Mouse (Mus musculus): ENCODE results near the gene Slc9a5. TPM values are rescaled to one million over a fixed set of nuclear protein-coding genes. Genes with fewer than 3 reads are reported as not detected.

Gene Slc9a5
- total RNA-seq, 1 experiment from 2014 or later: 0.46 TPM

DNA sequence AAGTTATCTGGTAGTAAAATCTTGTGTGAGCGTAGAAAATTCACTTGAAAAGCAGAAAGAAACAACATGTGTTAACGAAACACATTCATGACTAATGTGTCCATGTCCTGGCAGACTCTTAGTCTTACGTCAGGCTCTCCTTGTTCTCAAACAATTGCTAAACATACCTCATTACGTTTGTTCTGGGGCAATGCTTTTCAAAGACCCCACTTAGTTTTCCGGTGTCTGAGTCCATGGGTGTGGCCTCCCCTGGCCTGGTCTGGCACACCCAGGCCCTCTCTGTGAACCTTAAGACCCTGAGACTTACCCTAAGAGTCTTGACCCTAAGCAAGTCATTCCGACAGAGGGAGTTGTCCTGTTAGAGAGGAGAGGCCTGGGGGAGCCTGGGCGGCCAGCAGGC is 45.3 kb downstream of the Slc9a5 start:
- ATAC-seq (replicated peaks; ENCODE audit: low read depth, poor library complexity, severe bottlenecking): no peak

DNA sequence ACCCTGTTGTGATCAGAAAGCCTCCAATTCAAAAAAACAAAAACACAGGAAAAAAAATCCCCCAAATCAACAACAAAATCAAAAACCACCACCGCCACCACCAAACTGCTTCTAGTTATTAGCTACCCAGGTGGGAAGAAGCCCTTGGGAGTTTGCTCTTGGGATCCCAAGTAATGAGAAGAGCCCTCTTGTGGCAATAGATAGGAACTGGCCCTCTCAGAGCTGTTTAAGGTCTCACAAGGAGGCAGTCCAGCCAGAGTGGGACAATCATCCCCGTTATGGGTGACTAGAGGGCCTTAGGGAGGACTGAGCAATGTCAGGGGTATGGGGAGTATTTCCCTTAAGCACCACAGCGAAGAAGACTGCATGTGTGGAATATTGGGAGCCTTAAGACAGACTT is 49.1 kb downstream of the Slc9a5 start:
- ATAC-seq (replicated peaks; ENCODE audit: low read depth, poor library complexity, severe bottlenecking): peak; percentile 72

DNA sequence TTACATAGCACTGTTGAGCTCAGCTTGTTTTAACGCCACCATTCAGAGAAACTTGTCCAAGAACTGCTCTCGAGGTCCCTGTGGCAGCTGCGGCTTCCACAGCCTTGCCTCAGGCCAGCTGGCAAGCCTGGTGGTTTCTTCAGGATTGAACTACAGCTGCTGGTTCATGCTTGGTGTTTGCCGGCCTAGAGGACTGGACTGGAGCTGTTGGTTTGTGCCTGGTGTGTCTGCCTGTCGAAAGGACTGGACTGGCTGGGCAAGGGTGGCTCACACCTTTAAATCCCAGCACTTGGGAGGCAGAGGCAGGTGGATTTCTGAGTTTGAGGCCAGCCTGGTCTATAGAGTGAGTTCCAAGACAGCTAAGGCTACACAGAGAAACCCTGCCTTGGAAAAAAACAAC is 51.4 kb downstream of the Slc9a5 start:
- no peak for ATAC-seq (replicated peaks; ENCODE audit: low read depth, poor library complexity, severe bottlenecking)

DNA sequence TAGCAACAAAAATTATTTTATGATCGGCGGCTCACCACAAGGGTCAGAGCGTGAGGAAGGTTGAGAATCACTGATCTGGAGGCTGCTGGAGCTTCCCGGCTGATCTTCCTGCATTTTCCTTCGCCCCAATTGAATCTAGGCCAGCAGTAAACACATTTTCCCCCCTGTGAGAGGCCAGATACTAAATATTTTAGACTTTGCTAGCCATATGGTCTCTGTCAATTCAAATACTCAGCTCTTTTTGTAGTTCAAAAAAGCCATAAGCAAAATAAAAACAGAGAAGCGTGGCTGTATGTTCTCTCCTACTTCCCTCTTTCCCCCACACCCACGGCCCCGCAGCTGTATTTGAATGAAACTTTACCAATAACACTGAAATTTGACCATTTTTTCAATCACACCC is 54.8 kb downstream of the Slc9a5 start:
- ATAC-seq (replicated peaks; ENCODE audit: low read depth, poor library complexity, severe bottlenecking): no peak

DNA sequence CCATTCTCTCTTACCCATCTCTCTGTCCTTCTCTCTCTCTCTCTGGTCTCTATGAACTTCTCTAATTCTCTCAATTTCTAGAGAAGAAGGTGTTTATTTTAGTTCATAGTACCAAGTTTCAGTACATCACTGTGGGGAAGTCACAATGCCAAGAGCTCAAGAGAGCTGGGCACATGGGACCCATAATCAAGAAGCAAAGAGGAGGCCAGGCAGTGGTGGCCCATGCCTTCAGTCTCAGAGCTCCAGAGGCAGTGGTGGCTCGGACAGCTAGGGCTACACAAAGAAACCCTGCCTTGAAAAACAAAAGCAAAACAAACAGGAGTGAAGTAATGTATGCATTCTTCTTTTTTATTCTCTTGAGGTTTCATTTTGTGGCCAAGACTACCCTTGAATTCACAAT is 55.9 kb downstream of the Slc9a5 start:
- ATAC-seq (replicated peaks; ENCODE audit: low read depth, poor library complexity, severe bottlenecking): no peak

DNA sequence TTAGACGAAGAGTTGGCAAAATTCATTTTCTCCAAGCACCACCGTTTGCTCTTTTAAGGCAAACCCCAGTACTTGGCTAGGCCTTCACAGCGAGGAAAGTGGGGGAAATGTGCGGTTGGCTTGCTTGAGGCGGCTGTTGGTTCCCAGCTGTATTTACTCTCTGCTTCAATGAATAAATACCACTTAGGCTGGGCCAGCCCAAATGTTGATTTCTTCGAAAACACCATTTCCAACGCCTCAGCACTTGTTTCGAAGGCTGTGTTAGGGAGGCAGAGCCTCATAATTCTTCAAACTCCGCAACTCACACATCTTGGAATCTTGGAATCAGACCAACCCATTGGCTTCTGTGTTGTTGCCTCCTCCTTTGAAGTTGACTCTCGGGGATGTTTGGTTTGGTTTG is 57.8 kb downstream of the Slc9a5 start:
- ATAC-seq (replicated peaks; ENCODE audit: low read depth, poor library complexity, severe bottlenecking): no peak

DNA sequence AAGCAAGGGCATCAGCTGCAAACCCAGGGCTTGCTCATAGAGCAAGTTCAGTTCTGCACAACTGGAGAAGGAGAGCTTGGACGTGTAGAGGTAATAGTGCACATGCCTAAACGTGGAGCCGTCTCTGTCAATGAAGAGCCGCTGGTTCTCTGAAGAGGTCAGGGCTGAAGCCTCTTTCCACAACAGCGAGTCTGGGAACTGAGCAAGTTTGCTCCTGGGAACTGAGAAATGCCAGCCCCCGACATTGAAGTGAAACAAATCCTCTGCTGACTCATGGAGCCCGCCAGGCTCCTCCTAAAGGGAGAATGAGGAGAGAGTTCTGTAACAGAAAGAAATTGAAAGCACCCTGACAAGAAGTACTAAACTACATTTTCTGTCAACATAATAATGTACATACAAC is 59.7 kb downstream of the Slc9a5 start:
- ATAC-seq (replicated peaks; ENCODE audit: low read depth, poor library complexity, severe bottlenecking): no peak

DNA sequence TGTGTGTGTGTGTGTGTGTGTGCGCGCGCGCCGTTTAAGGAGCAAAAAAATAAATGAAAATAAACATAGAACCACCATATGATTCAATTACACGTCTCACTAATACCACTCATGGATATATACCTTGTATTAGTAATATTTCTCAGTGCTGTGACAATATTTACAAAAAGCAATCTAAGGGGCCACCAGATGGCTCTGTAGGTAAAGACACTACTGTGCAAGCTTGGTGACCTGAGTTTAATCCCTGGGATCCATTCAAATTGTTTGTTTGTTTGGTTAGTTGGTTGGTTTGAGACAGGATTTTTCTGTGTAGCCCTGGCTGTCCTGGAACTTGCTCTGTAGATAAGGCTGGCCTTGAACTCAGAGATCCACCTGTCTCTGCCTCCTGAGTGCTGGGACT is 61.3 kb downstream of the Slc9a5 start:
- no peak for ATAC-seq (replicated peaks; ENCODE audit: low read depth, poor library complexity, severe bottlenecking)

DNA sequence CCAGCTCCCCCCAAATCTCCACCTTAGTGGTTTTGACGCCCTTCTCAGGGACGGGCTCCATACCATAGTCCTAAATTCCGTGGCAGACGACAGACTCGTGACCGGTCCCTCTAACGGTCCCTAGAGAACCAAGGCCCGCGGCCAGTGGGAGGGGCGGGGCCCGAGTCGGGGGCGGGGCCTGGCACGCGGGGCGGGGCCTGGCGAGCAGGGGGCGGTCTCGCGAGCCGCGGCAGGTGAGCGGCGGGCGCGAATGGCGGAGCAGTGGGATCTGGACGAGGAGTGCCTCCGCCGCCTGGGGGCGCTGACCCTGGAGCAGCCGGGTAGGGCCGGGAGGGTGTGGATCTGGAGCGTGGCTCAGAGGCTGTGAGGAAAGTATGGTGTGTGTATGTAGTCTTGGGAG is 64.7 kb downstream of the Slc9a5 start, which contains the start of the genes Kctd19 and Lrrc36:
Kctd19 (minus strand) TSS at position 112 of the 400 bp plus-strand sequence.
Lrrc36 (plus strand) TSS at position 181 of the 400 bp plus-strand sequence.
- ATAC-seq (replicated peaks; ENCODE audit: low read depth, poor library complexity, severe bottlenecking): peak; percentile 91

DNA sequence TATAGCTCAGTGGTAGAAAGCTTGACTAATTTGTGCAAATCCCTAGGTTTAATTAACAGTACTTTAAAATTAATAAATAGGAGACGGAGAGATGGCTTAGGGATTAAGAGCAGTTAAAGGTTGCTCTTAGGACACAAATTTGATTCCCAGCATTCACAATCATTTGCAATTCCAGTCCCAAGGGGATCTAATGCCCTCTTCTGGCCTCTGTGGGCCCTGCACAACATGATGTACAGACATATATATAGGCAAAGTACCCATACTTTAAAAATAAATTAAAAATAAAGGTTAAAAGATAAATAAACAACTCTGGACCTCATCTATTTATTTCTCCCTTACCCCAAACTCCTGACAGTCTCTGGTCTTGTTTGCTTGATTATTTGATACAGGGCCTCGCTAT is 70.3 kb downstream of the Slc9a5 start:
- ATAC-seq (replicated peaks; ENCODE audit: low read depth, poor library complexity, severe bottlenecking): no peak

Other genes starting within 250 kb of the Slc9a5 start
- gene Ces4a, start 217.0 kb upstream of the Slc9a5 start, total RNA-seq (2017): not detected in 2 replicates
- gene Cbfb, start 178.2 kb upstream of the Slc9a5 start, total RNA-seq (2017): 163 and 164 TPM in 2 replicates
- 15.8 and 18.0 TPM in 2 replicates for gene D230025D16Rik, start 123.7 kb upstream of the Slc9a5 start, total RNA-seq (2017)
- gene B3gnt9, start 93.7 kb upstream of the Slc9a5 start, total RNA-seq (2017): 0.18 TPM in 1 of 2 replicates, not detected in the other
- gene Tradd, start 84.2 kb upstream of the Slc9a5 start, total RNA-seq (2017): 14.2 and 19.1 TPM in 2 replicates
- gene Fbxl8, start 84.2 kb upstream of the Slc9a5 start, total RNA-seq (2017): 5.2 and 5.6 TPM in 2 replicates
- gene Hsf4, start 79.0 kb upstream of the Slc9a5 start, total RNA-seq (2017): not detected in 2 replicates
- gene Nol3, start 72.7 kb upstream of the Slc9a5 start, total RNA-seq (2017): 0.05 TPM in 1 of 2 replicates, not detected in the other
- 2.9 and 6.7 TPM in 2 replicates for gene 4931428F04Rik, start 59.0 kb upstream of the Slc9a5 start, total RNA-seq (2017)
- gene Exoc3l, start 52.7 kb upstream of the Slc9a5 start, total RNA-seq (2017): 2.3 and 2.6 TPM in 2 replicates
- gene E2f4, start 51.2 kb upstream of the Slc9a5 start, total RNA-seq (2017): 52.6 and 69.5 TPM in 2 replicates
- 2.1 and 5.1 TPM in 2 replicates for gene Elmo3, start 43.2 kb upstream of the Slc9a5 start, total RNA-seq (2017)
- gene Lrrc29, start 22.6 kb upstream of the Slc9a5 start, total RNA-seq (2017): 1.2 and 4.0 TPM in 2 replicates
- gene Tmem208, start 22.5 kb upstream of the Slc9a5 start, total RNA-seq (2017): 21.7 and 28.4 TPM in 2 replicates
- 4.2 and 7.3 TPM in 2 replicates for gene Fhod1, start 890 bp upstream of the Slc9a5 start, total RNA-seq (2017)
- not detected in 2 replicates for gene Plekhg4, start 24.4 kb downstream of the Slc9a5 start, total RNA-seq (2017)
- gene Kctd19, start 64.7 kb downstream of the Slc9a5 start, total RNA-seq (2017): not detected in 2 replicates
- gene Lrrc36, start 64.7 kb downstream of the Slc9a5 start, total RNA-seq (2017): 0.69 and 1.5 TPM in 2 replicates
- not detected in 2 replicates for gene Tppp3, start 122.7 kb downstream of the Slc9a5 start, total RNA-seq (2017)
- gene Zdhhc1, start 148.1 kb downstream of the Slc9a5 start, total RNA-seq (2017): 2.4 and 3.5 TPM in 2 replicates
- gene Hsd11b2, start 169.9 kb downstream of the Slc9a5 start, total RNA-seq (2017): not detected in 2 replicates
- gene Atp6v0d1, start 217.2 kb downstream of the Slc9a5 start, total RNA-seq (2017): 27.5 and 33.4 TPM in 2 replicates

All from common myeloid progenitor, adult 5-6 weeks (primary cell).